Mouse (Mus musculus): ENCODE data around the gene Kif23.

Kif23 gene

DNA sequence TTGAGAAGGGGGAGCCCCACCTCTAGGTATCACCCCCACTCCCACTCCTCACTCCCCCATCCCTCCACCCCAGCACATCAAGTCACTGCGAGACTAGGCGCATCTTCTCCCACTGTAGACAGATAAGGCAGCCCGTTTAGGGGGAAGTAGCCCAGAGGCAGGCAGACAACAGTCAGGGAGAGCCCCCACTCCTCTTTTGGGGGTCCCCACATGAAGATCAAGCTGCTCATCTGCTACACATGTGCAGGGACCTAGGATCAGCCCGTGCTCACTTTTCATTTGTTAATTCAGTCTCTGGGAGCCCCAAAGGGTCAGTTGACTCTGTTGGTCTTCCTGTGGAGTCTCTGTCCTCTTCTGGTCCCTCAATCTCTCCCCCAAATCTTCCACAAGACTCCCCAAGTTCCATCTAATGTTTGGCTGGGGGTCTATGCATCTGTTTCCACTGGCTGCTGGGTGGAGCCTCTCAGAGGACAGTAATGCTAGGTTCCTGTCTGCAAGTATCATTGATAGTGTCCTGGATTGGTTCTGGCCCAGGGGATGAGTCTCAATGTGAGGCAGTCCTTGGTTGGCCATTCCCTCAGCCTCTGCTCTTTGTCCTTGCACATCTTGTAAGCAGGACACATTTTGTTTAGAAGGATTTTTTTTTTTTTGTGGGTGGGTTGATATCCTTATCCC is 38.8 kb downstream of the Kif23 start:
- DNase-seq (ENCODE audit: extremely low read depth, insufficient read length, low spot score), result no peak

DNA sequence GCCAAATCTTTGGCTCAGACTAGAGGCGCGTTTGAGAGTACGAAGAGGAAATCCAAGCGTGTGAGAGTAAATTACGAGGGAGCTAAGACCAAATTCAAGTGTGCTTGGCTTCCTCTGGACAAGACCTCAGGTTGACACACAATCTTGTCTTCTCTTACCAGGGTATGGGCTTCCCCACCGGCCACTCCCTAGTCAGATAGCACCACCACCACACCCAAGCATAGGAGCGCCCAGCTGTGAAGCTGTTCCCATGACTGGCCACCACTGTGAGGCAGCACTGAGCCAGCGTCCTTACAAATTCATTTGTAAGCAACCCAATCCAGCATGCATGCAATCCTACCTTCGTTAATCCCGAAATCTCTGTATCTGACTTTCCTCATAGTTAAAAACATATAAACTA is 39.7 kb downstream of the Kif23 start:
- no peak for DNase-seq (ENCODE audit: extremely low read depth, insufficient read length, low spot score)

- DNase-seq (ENCODE audit: extremely low read depth, insufficient read length, low spot score), result no peak
Measured at GRCm38 (mm10) chr9:61905576-61905975, 41.0 kb downstream of the Kif23 start.

- DNase-seq (ENCODE audit: extremely low read depth, insufficient read length, low spot score), result no peak
Measured at GRCm38 (mm10) chr9:61904201-61904600, 42.4 kb downstream of the Kif23 start.

- DNase-seq (ENCODE audit: extremely low read depth, insufficient read length, low spot score), result no peak
Measured at GRCm38 (mm10) chr9:61902445-61902844, 44.1 kb downstream of the Kif23 start.

- DNase-seq (ENCODE audit: extremely low read depth, insufficient read length, low spot score), result no peak
Measured at GRCm38 (mm10) chr9:61901574-61901973, 45.0 kb downstream of the Kif23 start.

GRCm38 (mm10) chr9:61899804-61900203 is 46.8 kb downstream of the Kif23 start:
- no peak for DNase-seq (ENCODE audit: extremely low read depth, insufficient read length, low spot score)

DNA sequence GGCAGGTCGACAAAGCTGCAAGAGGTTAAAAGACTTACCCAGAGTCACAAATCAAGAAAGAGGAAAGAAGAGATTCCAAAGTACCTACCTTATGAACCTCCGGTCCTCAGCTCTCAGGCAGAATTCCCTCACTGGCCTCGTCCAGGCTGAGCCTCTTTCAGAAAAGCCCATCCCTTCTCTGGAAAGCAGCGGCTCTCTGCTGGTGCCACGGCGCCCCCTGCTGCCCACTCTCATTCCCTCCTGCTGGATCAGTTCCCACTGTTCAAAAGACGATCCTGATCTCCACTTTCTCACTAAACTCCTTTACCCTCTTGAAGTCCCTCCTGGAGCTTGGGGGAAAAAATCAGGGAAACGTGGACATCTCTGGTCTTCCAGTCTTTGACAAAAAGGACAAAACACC is 48.2 kb downstream of the Kif23 start:
- peak; percentile 43 for DNase-seq (ENCODE audit: extremely low read depth, insufficient read length, low spot score)

GRCm38 (mm10) chr9:61895014-61895413 is 51.6 kb downstream of the Kif23 start:
- DNase-seq (ENCODE audit: extremely low read depth, insufficient read length, low spot score), result no peak

GRCm38 (mm10) chr9:61889855-61890254 is 56.7 kb downstream of the Kif23 start:
- no peak for DNase-seq (ENCODE audit: extremely low read depth, insufficient read length, low spot score)

DNA sequence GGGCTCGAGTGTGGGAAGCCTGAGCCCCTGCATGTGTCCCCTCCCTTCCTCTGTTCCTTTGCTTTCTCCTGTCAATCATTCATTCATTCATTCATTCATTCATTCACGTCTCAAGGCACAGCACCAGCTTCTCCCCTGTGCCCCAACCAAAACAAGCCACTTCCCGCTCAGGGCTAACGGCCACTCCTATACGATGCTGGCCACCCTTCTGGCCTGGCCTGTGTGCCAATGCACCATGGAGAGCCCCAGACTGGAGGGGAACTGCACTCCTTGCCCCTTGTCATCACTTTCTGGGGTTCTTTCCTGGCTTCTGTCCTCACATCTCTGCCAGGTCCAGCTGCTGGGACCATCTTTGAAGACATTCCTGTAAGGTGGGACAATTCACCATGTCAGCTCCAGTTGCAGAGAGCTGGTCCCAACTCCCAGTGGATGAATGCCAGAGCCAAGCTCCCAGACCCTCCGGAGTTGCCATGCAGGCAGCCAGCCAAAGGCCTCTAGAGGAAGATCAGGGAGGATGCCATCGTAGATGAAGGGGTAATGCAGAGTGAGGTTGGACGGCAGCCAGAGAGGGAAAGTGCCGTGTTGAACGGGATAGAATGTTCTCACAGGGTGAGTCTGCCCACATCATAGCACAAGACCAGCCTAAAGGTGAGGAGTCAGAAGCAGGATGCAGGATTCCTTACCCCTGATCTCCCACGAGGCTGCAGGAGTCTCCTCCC is 58.8 kb downstream of the Kif23 start:
- no peak for DNase-seq (ENCODE audit: extremely low read depth, insufficient read length, low spot score)

GRCm38 (mm10) chr9:61885964-61886363 is 60.6 kb downstream of the Kif23 start:
- no peak for DNase-seq (ENCODE audit: extremely low read depth, insufficient read length, low spot score)

- DNase-seq (ENCODE audit: extremely low read depth, insufficient read length, low spot score), result no peak
Measured at GRCm38 (mm10) chr9:61884936-61885335, 61.6 kb downstream of the Kif23 start.

GRCm38 (mm10) chr9:61884375-61884774 is 62.2 kb downstream of the Kif23 start:
- no peak for DNase-seq (ENCODE audit: extremely low read depth, insufficient read length, low spot score)

DNA sequence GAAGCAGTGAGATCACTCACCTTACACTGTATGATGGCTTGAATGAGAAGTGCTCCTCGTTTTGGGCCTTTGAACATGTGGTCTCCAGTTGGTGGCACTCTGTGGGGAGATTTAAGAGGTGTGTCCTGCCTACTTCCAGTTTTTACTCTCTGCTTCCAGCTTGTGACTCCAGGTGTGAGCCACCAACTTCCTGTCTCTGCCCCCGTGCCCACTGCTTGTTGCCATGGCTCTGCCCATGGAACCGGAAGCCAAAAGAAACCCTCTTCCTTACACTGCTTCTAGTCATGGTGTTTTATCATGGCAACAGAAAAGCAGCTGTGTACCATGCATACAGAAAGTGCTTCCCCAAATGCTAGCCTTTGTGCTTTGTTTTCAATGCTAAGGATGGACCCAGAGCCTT is 64.4 kb downstream of the Kif23 start:
- DNase-seq (ENCODE audit: extremely low read depth, insufficient read length, low spot score), result no peak

DNA sequence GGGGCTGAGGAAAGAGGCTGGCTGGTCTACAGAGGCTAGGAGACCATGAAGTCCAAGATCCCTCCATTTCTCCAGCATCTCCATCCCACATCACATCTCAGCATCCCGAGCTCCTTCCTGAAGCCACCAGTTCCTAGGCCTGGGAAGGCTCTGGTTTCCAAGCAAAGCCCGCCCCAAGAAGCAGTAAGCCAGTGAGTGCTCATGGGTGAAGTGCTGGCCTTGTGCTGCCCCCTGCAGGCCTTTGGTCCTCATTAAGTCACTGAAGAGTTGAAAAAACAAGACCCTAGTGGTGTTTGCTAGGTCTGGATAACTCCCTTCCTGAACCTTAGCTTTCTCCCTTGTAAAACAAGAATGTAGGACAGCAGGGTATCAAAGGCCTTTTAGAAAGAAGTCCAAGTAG is 67.7 kb downstream of the Kif23 start:
- peak; percentile 22 for DNase-seq (ENCODE audit: extremely low read depth, insufficient read length, low spot score)

DNA sequence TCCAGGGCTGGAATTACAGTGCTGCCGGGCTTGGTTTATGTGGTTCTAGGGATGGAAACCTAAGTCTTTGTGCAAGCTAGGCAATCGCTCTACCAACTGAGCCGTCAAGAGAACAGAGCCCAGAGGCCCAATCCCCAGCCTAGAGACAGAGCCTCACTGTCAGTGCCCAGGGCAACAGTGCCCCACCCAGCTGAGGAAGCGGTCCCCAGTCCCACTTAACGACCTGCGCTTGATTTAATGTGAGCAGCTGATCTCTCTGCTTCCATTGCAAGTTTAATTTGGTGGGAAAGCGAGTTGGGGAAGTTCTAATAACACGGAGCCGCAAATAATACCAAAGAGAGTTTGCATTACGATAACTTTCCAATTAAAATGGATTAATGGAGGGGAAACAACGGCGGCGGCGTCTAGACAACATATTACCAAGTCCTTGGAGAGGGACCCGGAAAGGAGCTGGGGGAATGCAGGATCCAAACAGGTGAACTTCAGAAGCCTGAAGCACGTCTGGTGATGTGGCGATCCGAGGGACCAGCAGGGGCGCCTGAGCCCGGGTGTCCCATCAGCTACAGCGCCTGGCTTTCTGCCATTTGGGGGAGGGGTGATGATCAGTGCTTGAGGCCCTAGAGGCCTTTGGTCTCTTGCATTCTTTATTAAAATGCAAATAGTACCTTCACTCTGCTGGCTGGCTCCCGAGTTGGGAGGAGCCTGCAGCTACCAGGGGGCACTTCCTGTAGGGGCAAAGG is 69.0 kb downstream of the Kif23 start:
- DNase-seq (ENCODE audit: extremely low read depth, insufficient read length, low spot score), result no peak

- no peak for DNase-seq (ENCODE audit: extremely low read depth, insufficient read length, low spot score)
Measured at GRCm38 (mm10) chr9:61873325-61873724, 73.2 kb downstream of the Kif23 start.

- no peak for DNase-seq (ENCODE audit: extremely low read depth, insufficient read length, low spot score)
Measured at GRCm38 (mm10) chr9:61872246-61872941, 74.2 kb downstream of the Kif23 start.

DNA sequence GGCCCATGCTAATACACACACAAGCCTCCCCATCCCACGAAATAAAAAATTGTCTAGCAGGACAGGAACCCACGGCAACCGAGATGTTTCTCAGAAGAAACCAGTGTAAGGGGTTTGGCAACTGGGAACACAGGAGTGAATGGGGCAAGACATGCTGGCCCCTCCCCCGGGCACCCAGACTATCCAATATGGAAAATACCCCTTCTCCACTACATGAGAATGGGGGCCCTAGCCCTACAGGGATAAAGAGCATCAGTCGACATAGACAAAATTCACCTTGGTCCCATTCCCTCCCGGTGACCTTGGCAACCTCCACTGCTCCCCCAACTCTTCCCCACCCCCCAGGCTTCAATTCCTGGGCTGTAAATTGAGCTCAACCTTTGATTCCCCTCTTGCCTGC is 74.7 kb downstream of the Kif23 start:
- DNase-seq (ENCODE audit: extremely low read depth, insufficient read length, low spot score), result no peak

- no peak for DNase-seq (ENCODE audit: extremely low read depth, insufficient read length, low spot score)
Measured at GRCm38 (mm10) chr9:61867659-61868058, 78.9 kb downstream of the Kif23 start.
